Mouse (Mus musculus) forebrain, embryonic 15.5 days (tissue): ENCODE data around the gene Shisa7. TPM values are rescaled to one million over a fixed set of nuclear protein-coding genes. Genes with fewer than 3 reads are reported as not detected.
"Not testable (repeated sequence)": the region's sequence is repeated elsewhere in the genome, so short reads cannot be mapped to it uniquely, and the experiment has no call there.

Source experiments
- ATAC-seq: fragments of 200-750 bp; cut with Nextera tagmentation; replicated peaks from 2 replicates; pipeline ENCODE4 v1.8.0; 2017; ENCODE audit warnings: mild to moderate bottlenecking, moderate TSS enrichment, moderate library complexity
- H3K27ac ChIP-seq: fragments of 300-500 bp; sonication (generic); replicated peaks from 2 replicates; pipeline ENCODE4 v1.5.1; 2015; ENCODE audit warnings: mild to moderate bottlenecking, inconsistent platforms
- H3K27me3 ChIP-seq: fragments of 300-500 bp; sonication (generic); 2 replicates; pipeline ENCODE4 v1.6.1; 2015; ENCODE audit warnings: inconsistent platforms
- H3K36me3 ChIP-seq: fragments of 300-500 bp; sonication (generic); 2 replicates; pipeline ENCODE4 v1.6.1; 2015; ENCODE audit warnings: mild to moderate bottlenecking, inconsistent platforms
- H3K4me1 ChIP-seq: fragments of 300-500 bp; sonication (generic); 2 replicates; pipeline ENCODE4 v1.6.1; 2015; ENCODE audit warnings: inconsistent platforms
- H3K4me2 ChIP-seq: fragments of 300-500 bp; sonication (generic); replicated peaks from 2 replicates; pipeline ENCODE4 v1.6.1; 2015; ENCODE audit warnings: mild to moderate bottlenecking, inconsistent platforms
- H3K4me3 ChIP-seq: fragments of 300-500 bp; sonication (generic); 2 replicates; pipeline ENCODE4 v1.5.1; 2015; ENCODE audit warnings: mild to moderate bottlenecking, inconsistent platforms
- H3K9ac ChIP-seq: fragments of 300-500 bp; sonication (generic); replicated peaks from 2 replicates; pipeline ENCODE4 v1.6.1; 2015; ENCODE audit warnings: mild to moderate bottlenecking, inconsistent platforms
- H3K9me3 ChIP-seq: fragments of 300-500 bp; sonication (generic); 2 replicates; pipeline ENCODE4 v1.6.1; 2016; ENCODE audit warnings: inconsistent platforms
- WGBS: fragments of 180-500 bp; shearing (Covaris S2); methylation state at CpG from one replicate; pipeline ENCODE4 v1.1.7; 2015; ENCODE audit warnings: mixed read lengths; 5-methylcytosine and 5-hydroxymethylcytosine counted together
- polyA plus RNA-seq: library from polyadenylated mRNA; unstranded; fragments of >200 nt; fragmentation: Nextera tagmentation; extraction: Ambion mirVana; gene quantifications from 2 replicates; pipeline ENCODE4 v1.2.1, GENCODE M21; 2015

The Shisa7 gene
- polyA plus RNA-seq, 1 experiment from 2014 or later = 8.8 TPM

GRCm38 (mm10) chr7:4842634-4843131 lies 1.8 kb downstream of the Shisa7 start:
- no peaks in the 10 kb centered on the region for H3K36me3 ChIP-seq
- H3K9ac ChIP-seq = peak overlapping the region; percentile 65
- H3K4me1 ChIP-seq = peaks cover 34% of the 10 kb centered on the region
- peaks cover 3% of the 10 kb centered on the region; the same call in 1 of the 2 replicates for H3K27me3 ChIP-seq
- H3K9me3 ChIP-seq = no peaks in the 10 kb centered on the region
- peak overlapping the region; percentile 90 for H3K4me2 ChIP-seq
- ATAC-seq = peak; percentile 45
- peak overlapping the region; percentile 80 for H3K27ac ChIP-seq
- WGBS = 3% methylated on average over 16 of the region's 16 CpGs
- peak overlapping the region; percentile 68 for H3K4me3 ChIP-seq

GRCm38 (mm10) chr7:4842077-4842476 lies 2.4 kb downstream of the Shisa7 start:
- WGBS = 42% methylated on average over 5 of the region's 5 CpGs
- peaks cover 34% of the 10 kb centered on the region for H3K4me1 ChIP-seq
- H3K9ac ChIP-seq = peak overlapping the region; percentile 15
- peak; percentile 17 for ATAC-seq
- H3K36me3 ChIP-seq = no peaks in the 10 kb centered on the region
- peak overlapping the region; percentile 80 for H3K27ac ChIP-seq
- H3K27me3 ChIP-seq = peaks cover 3% of the 10 kb centered on the region; the same call in 1 of the 2 replicates
- peak overlapping the region; percentile 68 for H3K4me3 ChIP-seq
- H3K4me2 ChIP-seq = peak overlapping the region; percentile 90
- no peaks in the 10 kb centered on the region for H3K9me3 ChIP-seq

DNA sequence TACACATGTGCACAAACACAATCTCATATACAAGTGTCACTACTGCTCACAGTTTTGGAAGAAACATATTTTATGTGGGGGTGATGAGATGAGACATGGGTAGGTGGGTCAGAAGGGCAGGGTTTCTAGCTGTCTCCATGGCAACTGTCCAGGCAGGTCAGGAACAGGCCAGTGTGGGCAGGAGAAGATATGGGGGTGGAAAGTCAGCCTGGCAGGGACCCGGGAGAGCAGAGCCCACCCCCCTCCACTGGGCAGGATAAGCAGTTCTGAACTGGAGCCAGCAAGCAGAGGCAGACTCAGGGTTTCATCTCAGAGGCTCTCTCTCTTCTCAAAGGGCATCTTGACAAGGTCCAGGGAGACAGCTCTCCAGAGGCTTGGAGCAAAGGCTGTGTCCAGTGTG lies 6.9 kb downstream of the Shisa7 start:
- Histone ChIP-seq H3K9me3 (no peaks in the 10 kb centered on the region), H3K36me3 (no peaks in the 10 kb centered on the region; the same call in 1 of the 2 replicates), H3K9ac (no peak overlapping the region), H3K27me3 (no peaks in the 10 kb centered on the region), H3K4me3 (no peak overlapping the region), H3K4me2 (no peak overlapping the region), H3K4me1 (peaks cover 22% of the 10 kb centered on the region), H3K27ac (no peak overlapping the region)
- 19% methylated on average over 1 of the region's 1 CpGs for WGBS
- no peak for ATAC-seq

GRCm38 (mm10) chr7:4836351-4836792 lies 8.1 kb downstream of the Shisa7 start:
- under 1% methylated on average over 47 of the region's 51 CpGs for WGBS
- peak; percentile 87 for ATAC-seq

GRCm38 (mm10) chr7:4835631-4836327 lies 8.7 kb downstream of the Shisa7 start:
- Histone ChIP-seq H3K27ac (peak overlapping the region; percentile 86), H3K9me3 (no peaks in the 10 kb centered on the region), H3K9ac (peak overlapping the region; percentile 83), H3K27me3 (no peaks in the 10 kb centered on the region), H3K4me1 (peaks cover 10% of the 10 kb centered on the region), H3K36me3 (peaks cover 3% of the 10 kb centered on the region; the same call in 1 of the 2 replicates), H3K4me3 (peak overlapping the region; percentile 69), H3K4me2 (peak overlapping the region; percentile 92)
- 4% methylated on average over 34 of the region's 34 CpGs for WGBS
- peak; percentile 39 for ATAC-seq

More at GRCm38 (mm10) chr7:4836351-4836792, 8.1 kb downstream of the Shisa7 start:
- Histone ChIP-seq H3K27me3 (no peaks in the 10 kb centered on the region), H3K9me3 (no peaks in the 10 kb centered on the region), H3K36me3 (peaks cover 3% of the 10 kb centered on the region; the same call in 1 of the 2 replicates), H3K4me2 (peak overlapping the region; percentile 92), H3K4me3 (peak overlapping the region; percentile 69), H3K27ac (peak overlapping the region; percentile 86), H3K9ac (peak overlapping the region; percentile 83), H3K4me1 (peaks cover 10% of the 10 kb centered on the region)

DNA sequence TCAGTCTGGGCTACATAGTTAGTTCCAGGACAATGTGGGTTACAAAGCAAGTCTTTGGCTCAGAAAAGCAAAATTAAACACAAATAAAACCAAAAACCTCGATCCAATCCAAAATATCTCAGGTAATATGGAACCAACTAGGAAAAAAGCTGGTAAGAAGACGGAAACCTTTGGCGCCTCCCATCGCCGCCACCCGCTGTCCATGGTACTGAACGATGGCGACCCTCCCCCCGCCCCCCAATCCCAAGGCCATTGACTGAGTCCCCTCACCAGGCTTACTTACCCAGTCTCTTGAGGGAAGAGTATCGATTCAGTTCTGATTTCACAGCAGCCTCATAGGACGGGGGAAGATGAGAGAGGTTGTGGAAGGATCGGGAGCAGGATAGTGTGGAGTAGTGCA lies 14.0 kb downstream of the Shisa7 start:
- Histone ChIP-seq H3K27ac (no peak overlapping the region), H3K27me3 (no peaks in the 10 kb centered on the region), H3K4me1 (peaks cover 1% of the 10 kb centered on the region; the same call in 1 of the 2 replicates), H3K36me3 (peaks cover 16% of the 10 kb centered on the region), H3K4me3 (no peak overlapping the region), H3K9ac (no peak overlapping the region), H3K4me2 (no peak overlapping the region), H3K9me3 (no peaks in the 10 kb centered on the region)
- 7% methylated on average over 12 of the region's 12 CpGs for WGBS
- no peak for ATAC-seq

DNA sequence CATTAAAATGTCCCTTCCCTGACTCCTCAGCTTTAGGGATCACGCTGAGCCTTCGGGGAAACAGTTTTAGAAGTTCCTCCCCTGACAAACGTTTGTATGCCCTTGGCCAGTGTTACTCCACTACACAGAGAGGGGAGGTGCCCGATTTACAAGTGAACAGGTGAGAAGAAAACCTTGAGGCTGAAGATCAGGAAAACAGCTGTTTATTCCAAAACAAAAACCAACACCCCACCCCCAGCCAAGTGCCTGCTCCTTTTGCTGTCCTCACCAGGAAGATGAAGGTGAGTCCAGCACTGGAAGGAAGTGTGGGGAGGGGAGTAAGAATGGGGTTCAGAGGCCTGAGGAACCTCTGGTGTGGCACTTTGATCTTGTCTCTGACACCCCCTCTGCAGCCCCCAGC lies 19.1 kb downstream of the Shisa7 start:
- Histone ChIP-seq H3K4me1 (no peaks in the 10 kb centered on the region), H3K9me3 (no peaks in the 10 kb centered on the region), H3K4me2 (no peak overlapping the region), H3K27ac (no peak overlapping the region), H3K9ac (no peak overlapping the region), H3K4me3 (no peak overlapping the region), H3K36me3 (peaks cover 13% of the 10 kb centered on the region), H3K27me3 (no peaks in the 10 kb centered on the region)
- no peak for ATAC-seq
- WGBS = 54% methylated on average over 4 of the region's 4 CpGs

DNA sequence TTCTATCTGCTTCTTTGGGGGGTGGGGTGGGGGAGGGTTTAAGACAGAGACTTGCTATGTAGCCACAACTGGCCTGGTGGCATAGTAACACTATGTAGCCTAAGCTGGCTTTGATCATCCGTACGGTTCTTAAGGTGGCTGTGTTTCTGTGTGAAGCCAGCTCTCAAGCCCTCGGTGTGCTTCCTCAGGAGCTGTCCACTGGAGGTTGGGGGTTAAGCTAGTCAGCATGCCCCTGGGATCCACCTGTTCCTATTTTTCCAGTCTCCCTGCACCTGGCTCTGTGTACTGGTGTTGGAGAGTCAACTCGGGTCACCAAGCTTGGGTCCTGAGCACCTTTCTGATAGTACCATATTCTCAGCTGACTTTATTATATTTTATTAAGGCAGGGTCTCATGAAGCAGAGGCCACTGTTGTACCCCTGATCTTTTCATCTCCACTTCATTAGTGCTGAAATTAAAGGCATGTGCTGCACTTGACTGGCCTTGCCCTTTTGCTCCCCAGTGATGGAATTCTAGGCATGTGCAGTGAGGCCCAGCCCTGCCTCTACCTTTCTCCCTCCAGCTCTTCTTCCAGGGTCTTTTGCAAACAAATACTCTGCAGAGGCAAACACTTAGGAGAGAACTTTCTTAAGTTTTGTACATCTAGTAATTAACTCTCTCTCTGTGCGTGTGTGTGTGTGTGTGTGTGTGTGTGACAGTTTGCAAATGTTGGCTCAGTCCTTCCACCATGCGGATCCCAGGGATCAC lies 22.2 kb downstream of the Shisa7 start:
- H3K27me3 ChIP-seq = no peaks in the 10 kb centered on the region
- H3K9me3 ChIP-seq = no peaks in the 10 kb centered on the region
- no peak for ATAC-seq
- 70% methylated on average over 6 of the region's 6 CpGs for WGBS
- H3K36me3 ChIP-seq = no peaks in the 10 kb centered on the region
- no peak overlapping the region for H3K27ac ChIP-seq
- no peak overlapping the region for H3K9ac ChIP-seq
- no peak overlapping the region for H3K4me2 ChIP-seq
- no peaks in the 10 kb centered on the region for H3K4me1 ChIP-seq
- no peak overlapping the region for H3K4me3 ChIP-seq

GRCm38 (mm10) chr7:4821690-4822089 lies 22.8 kb downstream of the Shisa7 start:
- WGBS = 56% methylated on average over 4 of the region's 4 CpGs
- no peak overlapping the region for H3K4me3 ChIP-seq

DNA sequence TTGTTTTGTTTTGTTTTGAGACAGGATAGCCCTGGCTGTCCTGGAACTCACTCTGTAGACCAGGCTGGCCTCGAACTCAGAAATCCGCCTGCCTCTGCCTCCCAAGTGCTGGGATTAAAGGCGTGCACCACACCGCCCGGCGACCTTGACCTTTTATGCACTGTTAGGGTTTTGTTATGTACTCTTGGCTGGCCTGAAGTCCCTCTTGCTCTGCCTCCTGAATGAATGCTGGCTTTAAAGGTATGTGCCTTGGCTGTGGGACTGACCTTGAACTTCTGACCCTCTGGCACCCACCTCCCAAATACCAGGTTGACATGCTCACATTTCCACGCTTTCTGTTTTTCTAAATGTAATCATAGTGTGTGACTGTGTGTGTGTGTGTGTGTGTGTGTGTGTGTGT lies 23.6 kb downstream of the Shisa7 start:
- 97% methylated on average over 7 of the region's 7 CpGs for WGBS
- not testable (repeated sequence) for H3K36me3 ChIP-seq, H3K9me3 ChIP-seq, H3K27me3 ChIP-seq, H3K9ac ChIP-seq, H3K4me1 ChIP-seq, ATAC-seq, H3K4me3 ChIP-seq, H3K27ac ChIP-seq, H3K4me2 ChIP-seq

More at GRCm38 (mm10) chr7:4821690-4822089, 22.8 kb downstream of the Shisa7 start:
- no peak overlapping the region for H3K4me2 ChIP-seq
- no peaks in the 10 kb centered on the region for H3K9me3 ChIP-seq
- no peak overlapping the region for H3K27ac ChIP-seq
- H3K27me3 ChIP-seq = no peaks in the 10 kb centered on the region
- H3K9ac ChIP-seq = no peak overlapping the region
- H3K4me1 ChIP-seq = no peaks in the 10 kb centered on the region
- H3K36me3 ChIP-seq = no peaks in the 10 kb centered on the region
- ATAC-seq = no peak

DNA sequence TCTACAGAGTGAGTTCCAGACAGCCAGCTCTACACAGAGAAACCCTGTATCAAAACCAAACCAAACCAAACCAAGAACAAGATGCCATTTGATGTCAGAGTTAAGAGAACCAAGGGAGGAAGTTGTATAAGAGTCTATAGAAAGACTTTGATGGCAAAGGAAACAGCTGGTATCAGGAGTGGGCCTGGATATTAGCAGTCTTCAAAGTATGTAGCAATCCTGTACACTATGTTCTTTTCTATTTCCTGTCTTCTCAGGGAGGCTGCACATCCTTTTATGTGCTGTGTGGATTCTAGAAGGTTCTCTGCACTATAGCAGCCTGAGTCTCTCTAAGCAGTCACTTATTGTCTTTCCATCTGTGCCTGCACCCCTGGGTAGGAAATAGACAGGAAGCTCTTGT lies 27.9 kb downstream of the Shisa7 start:
- no peak for ATAC-seq
- no peaks in the 10 kb centered on the region for H3K36me3 ChIP-seq
- no peaks in the 10 kb centered on the region for H3K27me3 ChIP-seq
- no peak overlapping the region for H3K4me3 ChIP-seq
- peaks cover 7% of the 10 kb centered on the region for H3K4me1 ChIP-seq
- H3K9ac ChIP-seq = no peak overlapping the region
- H3K4me2 ChIP-seq = no peak overlapping the region
- H3K9me3 ChIP-seq = no peaks in the 10 kb centered on the region
- H3K27ac ChIP-seq = no peak overlapping the region

GRCm38 (mm10) chr7:4813105-4813791 lies 31.2 kb downstream of the Shisa7 start:
- H3K9me3 ChIP-seq = no peaks in the 10 kb centered on the region
- no peak for ATAC-seq
- H3K4me3 ChIP-seq = peak overlapping the region; percentile 77
- peaks cover 14% of the 10 kb centered on the region for H3K36me3 ChIP-seq
- H3K27me3 ChIP-seq = no peaks in the 10 kb centered on the region
- peak overlapping the region; percentile 50 for H3K9ac ChIP-seq
- peaks cover 34% of the 10 kb centered on the region for H3K4me1 ChIP-seq
- H3K4me2 ChIP-seq = peak overlapping the region; percentile 81
- H3K27ac ChIP-seq = peak overlapping the region; percentile 99
- whole genome bisulfite sequencing = 25% methylated on average over 8 of the region's 8 CpGs
